Mouse (Mus musculus) hindbrain, postnatal 0 days (tissue): ENCODE data around the gene Aim2. TPM values are rescaled to one million over a fixed set of nuclear protein-coding genes. Genes with fewer than 3 reads are reported as not detected.

Experiments used
- ATAC-seq: fragments of 200-750 bp; cut with Nextera tagmentation; 2 replicates; pipeline ENCODE4 v1.8.0; 2017; ENCODE audit warnings: mild to moderate bottlenecking, moderate TSS enrichment, moderate library complexity
- DNase-seq: peaks from one replicate; pipeline ENCODE4 v3.0.0-alpha.2; 2015; ENCODE audit warnings: low spot score
- H3K27ac ChIP-seq: fragments of 300-500 bp; sonication (generic); 2 replicates; pipeline ENCODE4 v1.5.1; 2014; ENCODE audit warnings: mild to moderate bottlenecking
- H3K27me3 ChIP-seq: fragments of 300-500 bp; sonication (generic); 2 replicates; pipeline ENCODE4 v1.6.1; 2014; ENCODE audit warnings: low read length, mixed read lengths; ENCODE audit not compliant: insufficient read depth
- H3K36me3 ChIP-seq: fragments of 300-500 bp; sonication (generic); 2 replicates; pipeline ENCODE4 v1.6.1; 2014; ENCODE audit warnings: low read length, mixed read lengths; ENCODE audit not compliant: insufficient read depth
- H3K4me1 ChIP-seq: fragments of 300-500 bp; sonication (generic); 2 replicates; pipeline ENCODE4 v1.6.1; 2014; ENCODE audit warnings: antibody characterized with exemption, low read length, mixed read lengths; ENCODE audit not compliant: insufficient read depth
- H3K4me2 ChIP-seq: fragments of 300-500 bp; sonication (generic); 2 replicates; pipeline ENCODE4 v1.6.1; 2014; ENCODE audit warnings: low read depth, mild to moderate bottlenecking, low read length, moderate library complexity, mixed read lengths
- H3K4me3 ChIP-seq: fragments of 300-500 bp; sonication (generic); 2 replicates; pipeline ENCODE4 v1.5.1; 2014; ENCODE audit warnings: low read length
- H3K9ac ChIP-seq: fragments of 300-500 bp; sonication (generic); replicated peaks from 2 replicates; pipeline ENCODE4 v1.6.1; 2014; ENCODE audit warnings: mild to moderate bottlenecking, low read length, moderate library complexity, mixed read lengths
- H3K9me3 ChIP-seq: fragments of 300-500 bp; sonication (generic); 2 replicates; pipeline ENCODE4 v1.6.1; 2016; ENCODE audit warnings: low read length, mixed read lengths
- CTCF ChIP-seq: IDR thresholded peaks from 2 replicates; pipeline ENCODE4 v1.5.1; 2016; ENCODE audit warnings: antibody characterized with exemption, control low read depth, low read depth
- WGBS: fragments of 180-500 bp; shearing (Covaris S2); extraction: QIAGEN DNeasy Blood & Tissue Kit; methylation state at CpG from one replicate; pipeline ENCODE4 v1.1.7; 2014; 5-methylcytosine and 5-hydroxymethylcytosine counted together
- polyA plus RNA-seq: library from polyadenylated mRNA; unstranded; fragments of >200 nt; fragmentation: Nextera tagmentation; extraction: Ambion mirVana; gene quantifications from 2 replicates; pipeline ENCODE4 v1.2.1, GENCODE M21; 2015
- total RNA-seq: library from RNA; depleted of rRNA; stranded (reverse); fragments of >200 nt; gene quantifications from 2 replicates; pipeline ENCODE4 v1.2.3, GENCODE M21; 2014

Aim2 gene
- total and polyA plus RNA-seq, 2 experiments from 2014 or later = 1.4 to 19.1 TPM

GRCm38 (mm10) chr1:173323839-173324585 lies 26.7 kb upstream of the Aim2 start:
- H3K27ac ChIP-seq = no peak overlapping the region
- peak; percentile 83 for TF ChIP-seq CTCF
- no peak overlapping the region for H3K4me2 ChIP-seq
- no peaks in the 10 kb centered on the region for H3K27me3 ChIP-seq
- no peaks in the 10 kb centered on the region for H3K9me3 ChIP-seq
- no peaks in the 10 kb centered on the region for H3K4me1 ChIP-seq
- 32% methylated on average over 5 of the region's 5 CpGs for WGBS
- peak; percentile 59 for DNase-seq
- ATAC-seq = no peak
- H3K9ac ChIP-seq = no peak overlapping the region
- H3K4me3 ChIP-seq = no peak overlapping the region
- no peaks in the 10 kb centered on the region for H3K36me3 ChIP-seq

DNA sequence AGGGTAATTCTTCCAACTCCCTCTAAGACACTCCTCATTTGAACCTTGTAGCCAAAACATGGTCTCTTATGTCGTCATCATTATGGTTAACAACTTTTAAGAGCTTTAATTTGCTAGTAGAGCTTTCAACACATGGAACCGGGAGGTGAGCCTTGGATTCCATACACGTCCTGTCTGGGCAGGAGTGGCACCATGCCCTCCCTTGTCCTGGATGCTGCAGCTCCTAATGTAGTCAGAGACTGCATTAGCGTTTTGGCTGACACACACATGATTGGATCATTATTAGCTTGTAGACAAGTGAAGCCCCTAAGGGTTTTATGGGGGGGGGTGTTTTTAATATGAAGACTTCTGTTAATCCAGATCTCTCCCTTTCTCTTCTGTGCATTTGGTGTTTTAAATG lies 25.7 kb upstream of the Aim2 start:
- no peak for TF ChIP-seq CTCF
- H3K4me3 ChIP-seq = no peak overlapping the region
- H3K36me3 ChIP-seq = no peaks in the 10 kb centered on the region
- WGBS = 59% methylated on average over 4 of the region's 4 CpGs
- H3K9me3 ChIP-seq = no peaks in the 10 kb centered on the region
- no peak for ATAC-seq
- no peaks in the 10 kb centered on the region for H3K4me1 ChIP-seq
- no peak overlapping the region for H3K4me2 ChIP-seq
- no peak overlapping the region for H3K27ac ChIP-seq
- no peak overlapping the region for H3K9ac ChIP-seq
- no peak for DNase-seq
- no peaks in the 10 kb centered on the region for H3K27me3 ChIP-seq

GRCm38 (mm10) chr1:173325395-173325794 lies 25.3 kb upstream of the Aim2 start:
- Histone ChIP-seq H3K4me2 (no peak overlapping the region), H3K9ac (no peak overlapping the region), H3K9me3 (no peaks in the 10 kb centered on the region), H3K27me3 (no peaks in the 10 kb centered on the region), H3K36me3 (no peaks in the 10 kb centered on the region), H3K4me3 (no peak overlapping the region), H3K27ac (no peak overlapping the region), H3K4me1 (no peaks in the 10 kb centered on the region)
- no peak for TF ChIP-seq CTCF
- ATAC-seq (no peak), DNase-seq (no peak)
- 100% methylated on average over 1 of the region's 1 CpGs for WGBS

GRCm38 (mm10) chr1:173326552-173326951 lies 24.1 kb upstream of the Aim2 start:
- WGBS = 68% methylated on average over 1 of the region's 1 CpGs
- Histone ChIP-seq H3K9me3 (no peaks in the 10 kb centered on the region), H3K4me1 (no peaks in the 10 kb centered on the region), H3K27me3 (no peaks in the 10 kb centered on the region), H3K4me2 (no peak overlapping the region), H3K36me3 (no peaks in the 10 kb centered on the region), H3K27ac (no peak overlapping the region), H3K4me3 (no peak overlapping the region), H3K9ac (no peak overlapping the region)
- no peak for ATAC-seq
- DNase-seq = no peak
- TF ChIP-seq CTCF = no peak

DNA sequence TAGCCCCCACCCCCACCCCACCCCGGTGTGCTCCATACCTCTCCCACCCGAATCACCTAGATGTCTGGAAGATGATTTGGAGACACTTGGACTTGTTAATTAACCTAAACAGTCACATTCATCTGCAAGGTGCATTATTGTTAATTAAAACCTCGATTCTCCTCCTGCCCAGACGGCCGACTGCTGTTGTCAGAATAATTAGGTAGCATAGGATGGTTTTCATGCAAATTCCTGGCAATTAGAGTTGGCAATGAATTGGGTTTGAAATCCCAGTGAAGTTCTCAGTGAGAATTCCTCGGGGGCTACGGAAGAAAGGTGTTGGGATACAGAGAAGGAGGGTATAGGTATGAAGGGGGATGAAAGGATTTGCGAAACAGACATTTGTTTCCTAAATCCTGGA lies 22.2 kb upstream of the Aim2 start:
- H3K4me2 ChIP-seq = no peak overlapping the region
- no peak overlapping the region for H3K4me3 ChIP-seq
- no peak overlapping the region for H3K9ac ChIP-seq
- no peaks in the 10 kb centered on the region for H3K27me3 ChIP-seq
- no peaks in the 10 kb centered on the region for H3K36me3 ChIP-seq
- 47% methylated on average over 8 of the region's 8 CpGs for WGBS
- H3K9me3 ChIP-seq = no peaks in the 10 kb centered on the region
- DNase-seq = no peak
- H3K27ac ChIP-seq = no peak overlapping the region
- ATAC-seq = no peak
- no peaks in the 10 kb centered on the region for H3K4me1 ChIP-seq
- no peak for TF ChIP-seq CTCF

- Histone ChIP-seq H3K9ac (no peak overlapping the region), H3K9me3 (no peaks in the 10 kb centered on the region), H3K4me3 (no peak overlapping the region), H3K27me3 (no peaks in the 10 kb centered on the region), H3K27ac (no peak overlapping the region), H3K36me3 (no peaks in the 10 kb centered on the region), H3K4me2 (no peak overlapping the region), H3K4me1 (no peaks in the 10 kb centered on the region)
- no peak for ATAC-seq
- no peak for TF ChIP-seq CTCF
- no peak for DNase-seq
- WGBS = 62% methylated on average over 4 of the region's 4 CpGs
Measured at GRCm38 (mm10) chr1:173329185-173329584, 21.5 kb upstream of the Aim2 start.

- Histone ChIP-seq H3K9ac (no peak overlapping the region), H3K4me1 (no peaks in the 10 kb centered on the region), H3K27me3 (no peaks in the 10 kb centered on the region), H3K4me3 (no peak overlapping the region), H3K27ac (no peak overlapping the region), H3K9me3 (no peaks in the 10 kb centered on the region), H3K36me3 (no peaks in the 10 kb centered on the region), H3K4me2 (no peak overlapping the region)
- DNase-seq (peak; percentile 52), ATAC-seq (no peak)
- no peak for TF ChIP-seq CTCF
- 74% methylated on average over 5 of the region's 5 CpGs for WGBS
Measured at GRCm38 (mm10) chr1:173329743-173330142, 20.9 kb upstream of the Aim2 start.
